Mouse (Mus musculus): ENCODE results near the gene Dennd4b. TPM values are rescaled to one million over a fixed set of nuclear protein-coding genes. Genes with fewer than 3 reads are reported as not detected.

Dennd4b gene
- polyA plus RNA-seq, 1 experiment from 2014 or later = 4.2 TPM

Small RNAs within 50 kb of the gene (microRNA-seq; reads per million reads assigned to microRNA genes)
- 0.70 reads per million for gene Mir7012

Other genes with a start within 250 kb of the Dennd4b start
- 158 and 164 TPM in 2 replicates for gene 4933434E20Rik, start 213.5 kb upstream of the Dennd4b start, polyA plus RNA-seq (2015; fragmentation: Nextera tagmentation; extraction: Ambion mirVana)
- gene Ubap2l, start 212.6 kb upstream of the Dennd4b start, polyA plus RNA-seq (2015; fragmentation: Nextera tagmentation; extraction: Ambion mirVana) = 206 and 208 TPM in 2 replicates
- gene Tpm3, start 192.5 kb upstream of the Dennd4b start, polyA plus RNA-seq (2015; fragmentation: Nextera tagmentation; extraction: Ambion mirVana) = 520 and 556 TPM in 2 replicates
- gene Nup210l, start 161.1 kb upstream of the Dennd4b start, polyA plus RNA-seq (2015; fragmentation: Nextera tagmentation; extraction: Ambion mirVana) = 0.27 and 0.34 TPM in 2 replicates
- gene Rps27, start 51.5 kb upstream of the Dennd4b start, polyA plus RNA-seq (2015; fragmentation: Nextera tagmentation; extraction: Ambion mirVana) = 1,711 and 1,721 TPM in 2 replicates
- 39.7 and 41.4 TPM in 2 replicates for gene Rab13, start 51.5 kb upstream of the Dennd4b start, polyA plus RNA-seq (2015; fragmentation: Nextera tagmentation; extraction: Ambion mirVana)
- 96.8 and 99.7 TPM in 2 replicates for gene Jtb, start 33.6 kb upstream of the Dennd4b start, polyA plus RNA-seq (2015; fragmentation: Nextera tagmentation; extraction: Ambion mirVana)
- 10.9 and 12.5 TPM in 2 replicates for gene Creb3l4, start 21.7 kb upstream of the Dennd4b start, polyA plus RNA-seq (2015; fragmentation: Nextera tagmentation; extraction: Ambion mirVana)
- 102 and 103 TPM in 2 replicates for gene Slc39a1, start 17.0 kb upstream of the Dennd4b start, polyA plus RNA-seq (2015; fragmentation: Nextera tagmentation; extraction: Ambion mirVana)
- 22.0 and 23.6 TPM in 2 replicates for gene Crtc2, start 11.0 kb upstream of the Dennd4b start, polyA plus RNA-seq (2015; fragmentation: Nextera tagmentation; extraction: Ambion mirVana)
- 19.4 and 19.6 TPM in 2 replicates for gene Gatad2b, start 28.0 kb downstream of the Dennd4b start, polyA plus RNA-seq (2015; fragmentation: Nextera tagmentation; extraction: Ambion mirVana)
- 38.7 and 38.8 TPM in 2 replicates for gene Slc27a3, start 124.8 kb downstream of the Dennd4b start, polyA plus RNA-seq (2015; fragmentation: Nextera tagmentation; extraction: Ambion mirVana)
- 28.5 and 29.4 TPM in 2 replicates for gene Ints3, start 168.4 kb downstream of the Dennd4b start, polyA plus RNA-seq (2015; fragmentation: Nextera tagmentation; extraction: Ambion mirVana)
- 4.0 and 4.8 TPM in 2 replicates for gene Npr1, start 200.7 kb downstream of the Dennd4b start, polyA plus RNA-seq (2015; fragmentation: Nextera tagmentation; extraction: Ambion mirVana)
- 277 and 284 TPM in 2 replicates for gene Ilf2, start 210.9 kb downstream of the Dennd4b start, polyA plus RNA-seq (2015; fragmentation: Nextera tagmentation; extraction: Ambion mirVana)
- 83.1 and 85.4 TPM in 2 replicates for gene Snapin, start 225.8 kb downstream of the Dennd4b start, polyA plus RNA-seq (2015; fragmentation: Nextera tagmentation; extraction: Ambion mirVana)
- gene Chtop, start 244.3 kb downstream of the Dennd4b start, polyA plus RNA-seq (2015; fragmentation: Nextera tagmentation; extraction: Ambion mirVana) = 186 and 187 TPM in 2 replicates
- 14.2 and 15.0 TPM in 2 replicates for gene S100a1, start 249.2 kb downstream of the Dennd4b start, polyA plus RNA-seq (2015; fragmentation: Nextera tagmentation; extraction: Ambion mirVana)
- gene S100a13, start 249.2 kb downstream of the Dennd4b start, polyA plus RNA-seq (2015; fragmentation: Nextera tagmentation; extraction: Ambion mirVana) = 26.7 and 30.8 TPM in 2 replicates